Mouse (Mus musculus): ENCODE measurements at regions not wholly inside any gene's neighbourhood (a gene's known extent, or its start where the extent isn't known, plus 50 kb on each side); places are given as distances from the start of the nearest gene placed in this dataset.

DNA sequence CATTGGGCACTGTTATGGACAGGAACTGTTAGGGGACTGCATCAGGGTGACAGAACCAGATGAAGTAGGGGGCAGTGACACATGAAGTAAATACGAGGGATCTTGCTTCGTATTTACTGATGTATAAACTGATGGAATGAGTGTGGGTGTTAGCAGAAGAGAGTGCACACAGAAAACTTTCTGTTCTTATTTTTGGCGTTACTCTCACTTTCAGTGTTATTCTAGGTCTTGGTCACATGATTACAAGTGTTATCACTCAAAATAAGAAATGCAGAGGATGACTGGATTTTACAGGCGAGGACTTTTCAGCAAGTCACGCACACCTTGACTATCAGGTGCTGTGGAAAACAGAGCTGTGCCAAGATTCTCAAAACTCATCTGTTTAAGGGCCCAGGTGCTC, 185.6 kb upstream of the Arhgap24 start:
- ATAC-seq (ENCODE audit: extremely low read depth, insufficient number of reproducible peaks, low FRiP score, poor library complexity, severe bottlenecking) (no peak), DNase-seq (ENCODE audit: low spot score) (no peak)

DNA sequence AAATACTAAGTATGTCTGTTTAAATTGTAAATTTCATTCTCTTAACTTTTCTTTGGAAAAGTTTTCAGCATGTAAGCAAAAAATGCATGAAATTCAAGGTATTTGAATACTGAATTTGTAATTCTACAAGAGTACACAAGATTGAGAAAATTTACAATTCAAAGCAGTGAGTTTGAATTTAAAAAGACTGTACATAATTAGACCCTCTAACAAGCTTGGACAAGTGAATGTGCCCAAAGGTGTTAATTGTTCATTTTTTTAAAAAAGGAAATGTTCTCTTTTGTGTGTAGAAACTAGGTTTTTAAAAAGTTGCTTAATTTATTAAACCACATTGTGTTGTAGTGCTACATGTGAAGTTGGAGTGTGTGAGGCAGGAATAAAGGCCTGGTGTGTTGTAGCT, 174.9 kb upstream of the Arhgap24 start:
- TF ChIP-seq TAL1 (conservative IDR thresholded peaks at IDR 0.05; ENCODE audit: low read depth, low read length) (no peak), CTCF (IDR thresholded peaks at IDR 0.05; ENCODE audit: low read depth, low read length) (no peak), POLR2AphosphoS5 (IDR thresholded peaks at IDR 0.05; ENCODE audit: insufficient replicate concordance, low read depth, low read length) (no peak), GATA2 (IDR thresholded peaks at IDR 0.05; ENCODE audit: borderline replicate concordance, low read depth, low read length) (no peak), GATA1 (IDR thresholded peaks at IDR 0.05; ENCODE audit: borderline replicate concordance, low read length) (no peak)
- Histone ChIP-seq H3K9me3 (replicated peaks) (peaks cover 9% of the 10 kb centered on the region), H3K4me3 (ENCODE audit: low read depth, low read length) (no peak overlapping the region), H3K27me3 (ENCODE audit: insufficient read depth, low read length) (no peaks in the 10 kb centered on the region), H3K36me3 (replicated peaks) (no peaks in the 10 kb centered on the region), H3K4me1 (ENCODE audit: insufficient read depth, low read depth, low read length) (no peaks in the 10 kb centered on the region)
- DNase-seq (ENCODE audit: low spot score) (no peak), ATAC-seq (ENCODE audit: extremely low read depth, insufficient number of reproducible peaks, low FRiP score, poor library complexity, severe bottlenecking) (no peak)

More for the DNA sequence above, 185.6 kb upstream of the Arhgap24 start:
- H3K4me3 ChIP-seq (ENCODE audit: low read depth, low read length): no peak overlapping the region
- H3K4me1 ChIP-seq (ENCODE audit: insufficient read depth, low read depth, low read length): no peaks in the 10 kb centered on the region
- no peak for TF ChIP-seq GATA2 (IDR thresholded peaks at IDR 0.05; ENCODE audit: borderline replicate concordance, low read depth, low read length)
- no peak for TF ChIP-seq CTCF (IDR thresholded peaks at IDR 0.05; ENCODE audit: low read depth, low read length)
- no peak for TF ChIP-seq GATA1 (IDR thresholded peaks at IDR 0.05; ENCODE audit: borderline replicate concordance, low read length)
- TF ChIP-seq TAL1 (conservative IDR thresholded peaks at IDR 0.05; ENCODE audit: low read depth, low read length): no peak
- no peak for TF ChIP-seq POLR2AphosphoS5 (IDR thresholded peaks at IDR 0.05; ENCODE audit: insufficient replicate concordance, low read depth, low read length)
- no peaks in the 10 kb centered on the region for H3K36me3 ChIP-seq (replicated peaks)
- no peaks in the 10 kb centered on the region for H3K27me3 ChIP-seq (ENCODE audit: insufficient read depth, low read length)
- H3K9me3 ChIP-seq (replicated peaks): peaks cover 21% of the 10 kb centered on the region

DNA sequence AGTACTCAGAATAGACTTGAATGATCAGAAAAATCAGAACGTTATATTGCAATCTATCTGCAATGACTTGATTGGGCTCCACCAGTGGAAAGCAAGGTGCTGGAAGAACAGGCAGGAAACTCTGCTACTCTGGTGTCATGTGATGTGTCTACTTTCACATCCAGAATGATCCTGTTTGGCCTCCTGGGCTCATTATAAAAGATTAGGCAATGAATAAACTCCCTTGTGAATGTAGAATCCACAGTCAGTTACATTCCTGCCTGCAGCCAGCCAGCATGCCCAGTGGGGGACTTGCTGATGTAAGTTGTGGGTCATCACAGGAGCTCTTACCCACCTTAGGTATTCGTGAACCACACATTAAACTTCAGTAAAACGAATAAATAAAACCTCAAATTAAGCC, 174.5 kb upstream of the Arhgap24 start:
- H3K36me3 ChIP-seq (replicated peaks): no peaks in the 10 kb centered on the region
- H3K4me1 ChIP-seq (ENCODE audit: insufficient read depth, low read depth, low read length): no peaks in the 10 kb centered on the region
- ATAC-seq (ENCODE audit: extremely low read depth, insufficient number of reproducible peaks, low FRiP score, poor library complexity, severe bottlenecking): no peak
- H3K4me3 ChIP-seq (ENCODE audit: low read depth, low read length): no peak overlapping the region
- no peak for TF ChIP-seq POLR2AphosphoS5 (IDR thresholded peaks at IDR 0.05; ENCODE audit: insufficient replicate concordance, low read depth, low read length)
- no peak for TF ChIP-seq TAL1 (conservative IDR thresholded peaks at IDR 0.05; ENCODE audit: low read depth, low read length)
- H3K27me3 ChIP-seq (ENCODE audit: insufficient read depth, low read length): no peaks in the 10 kb centered on the region
- no peak for DNase-seq (ENCODE audit: low spot score)
- peaks cover 9% of the 10 kb centered on the region for H3K9me3 ChIP-seq (replicated peaks)

DNA sequence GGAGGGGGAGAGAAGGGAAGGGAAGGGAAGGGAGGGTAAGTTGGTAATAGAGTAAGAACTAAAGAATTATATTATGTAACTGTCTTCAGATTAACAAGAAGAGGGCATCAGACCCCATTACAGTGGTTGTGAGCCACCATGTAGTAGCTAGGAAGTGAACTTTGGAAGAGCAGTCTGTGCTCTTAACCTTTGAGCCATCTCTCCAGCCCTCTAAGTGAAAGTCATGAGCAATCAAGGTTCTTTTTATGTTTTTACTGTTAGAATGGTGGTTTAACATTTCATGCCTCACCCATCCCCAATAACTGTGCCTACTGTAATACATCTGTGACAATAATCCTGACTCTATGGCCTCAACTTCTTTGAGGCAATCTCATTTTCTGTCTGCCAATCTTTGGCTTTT, 169.6 kb upstream of the Arhgap24 start:
- H3K36me3 ChIP-seq (replicated peaks): no peaks in the 10 kb centered on the region
- H3K4me1 ChIP-seq (ENCODE audit: insufficient read depth, low read depth, low read length): no peaks in the 10 kb centered on the region
- TF ChIP-seq GATA1 (IDR thresholded peaks at IDR 0.05; ENCODE audit: borderline replicate concordance, low read length): no peak
- no peak for TF ChIP-seq CTCF (IDR thresholded peaks at IDR 0.05; ENCODE audit: low read depth, low read length)
- no peak for TF ChIP-seq TAL1 (conservative IDR thresholded peaks at IDR 0.05; ENCODE audit: low read depth, low read length)
- no peak for TF ChIP-seq GATA2 (IDR thresholded peaks at IDR 0.05; ENCODE audit: borderline replicate concordance, low read depth, low read length)
- no peak for TF ChIP-seq POLR2AphosphoS5 (IDR thresholded peaks at IDR 0.05; ENCODE audit: insufficient replicate concordance, low read depth, low read length)
- H3K27me3 ChIP-seq (ENCODE audit: insufficient read depth, low read length): no peaks in the 10 kb centered on the region
- ATAC-seq (ENCODE audit: extremely low read depth, insufficient number of reproducible peaks, low FRiP score, poor library complexity, severe bottlenecking): no peak
- no peak overlapping the region for H3K4me3 ChIP-seq (ENCODE audit: low read depth, low read length)
- peaks cover 8% of the 10 kb centered on the region for H3K9me3 ChIP-seq (replicated peaks)
- no peak for DNase-seq (ENCODE audit: low spot score)

DNA sequence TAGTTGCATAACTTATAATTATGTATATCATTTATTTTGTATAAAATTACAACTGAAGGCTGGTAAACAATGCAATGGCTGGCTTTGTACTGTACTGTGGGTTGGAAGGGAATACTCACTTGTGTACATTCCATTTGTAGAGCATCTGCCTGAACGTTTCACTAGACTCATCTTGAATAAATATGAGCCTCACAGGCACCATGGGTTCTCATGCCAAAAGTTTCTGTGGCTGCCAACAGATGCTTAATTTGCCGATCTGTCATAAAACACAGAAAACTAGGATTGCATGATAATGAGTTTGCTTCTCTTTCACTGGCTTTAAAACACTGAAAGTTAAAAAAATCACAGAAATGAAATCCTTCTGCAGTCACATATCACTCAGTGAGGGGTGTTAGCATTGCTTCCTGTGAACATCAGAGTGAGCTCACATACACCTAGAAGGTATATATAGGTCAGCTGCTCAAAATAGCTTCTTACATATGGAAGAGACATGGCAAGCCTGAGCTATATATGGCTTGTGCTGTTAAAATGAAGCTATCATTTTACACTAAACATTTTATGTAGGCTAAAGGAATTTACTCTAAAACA, 152.9 kb upstream of the Arhgap24 start:
- Histone ChIP-seq H3K27me3 (ENCODE audit: insufficient read depth, low read length) (no peaks in the 10 kb centered on the region), H3K9me3 (replicated peaks) (peaks cover 4% of the 10 kb centered on the region; the same call in 1 of the 2 replicates), H3K4me1 (ENCODE audit: insufficient read depth, low read depth, low read length) (no peaks in the 10 kb centered on the region), H3K4me3 (ENCODE audit: low read depth, low read length) (no peak overlapping the region), H3K36me3 (replicated peaks) (no peaks in the 10 kb centered on the region)
- DNase-seq (ENCODE audit: low spot score): no peak
- no peak for ATAC-seq (ENCODE audit: extremely low read depth, insufficient number of reproducible peaks, low FRiP score, poor library complexity, severe bottlenecking)
- no peak for TF ChIP-seq GATA1 (IDR thresholded peaks at IDR 0.05; ENCODE audit: borderline replicate concordance, low read length)
- TF ChIP-seq POLR2AphosphoS5 (IDR thresholded peaks at IDR 0.05; ENCODE audit: insufficient replicate concordance, low read depth, low read length): no peak
- no peak for TF ChIP-seq CTCF (IDR thresholded peaks at IDR 0.05; ENCODE audit: low read depth, low read length)
- no peak for TF ChIP-seq GATA2 (IDR thresholded peaks at IDR 0.05; ENCODE audit: borderline replicate concordance, low read depth, low read length)
- no peak for TF ChIP-seq TAL1 (conservative IDR thresholded peaks at IDR 0.05; ENCODE audit: low read depth, low read length)

DNA sequence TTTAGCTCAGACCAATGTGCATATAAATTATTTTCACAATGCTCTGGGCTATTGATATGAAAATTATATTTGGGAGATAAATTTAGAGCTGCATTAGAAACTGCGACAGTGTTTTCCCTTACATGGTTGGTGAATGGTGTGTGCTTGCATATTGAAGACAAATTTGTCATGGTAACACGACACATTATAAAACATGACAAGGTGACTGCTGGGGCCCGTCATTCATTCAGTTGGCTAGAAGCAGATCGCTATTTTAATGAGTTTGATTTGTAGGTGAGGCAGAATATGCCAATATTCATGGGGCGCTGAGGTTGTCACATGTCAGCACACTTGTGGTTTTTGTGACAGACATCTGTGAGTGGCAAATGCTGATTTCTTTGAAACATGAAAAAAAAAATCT, 147.3 kb upstream of the Arhgap24 start:
- Histone ChIP-seq H3K4me3 (ENCODE audit: low read depth, low read length) (no peak overlapping the region), H3K27me3 (ENCODE audit: insufficient read depth, low read length) (no peaks in the 10 kb centered on the region), H3K4me1 (ENCODE audit: insufficient read depth, low read depth, low read length) (no peaks in the 10 kb centered on the region), H3K36me3 (replicated peaks) (no peaks in the 10 kb centered on the region), H3K9me3 (replicated peaks) (peaks cover 6% of the 10 kb centered on the region)
- DNase-seq (ENCODE audit: low spot score) (no peak), ATAC-seq (ENCODE audit: extremely low read depth, insufficient number of reproducible peaks, low FRiP score, poor library complexity, severe bottlenecking) (no peak)
- TF ChIP-seq POLR2AphosphoS5 (IDR thresholded peaks at IDR 0.05; ENCODE audit: insufficient replicate concordance, low read depth, low read length) (no peak), CTCF (IDR thresholded peaks at IDR 0.05; ENCODE audit: low read depth, low read length) (no peak), TAL1 (conservative IDR thresholded peaks at IDR 0.05; ENCODE audit: low read depth, low read length) (no peak), GATA2 (IDR thresholded peaks at IDR 0.05; ENCODE audit: borderline replicate concordance, low read depth, low read length) (no peak), GATA1 (IDR thresholded peaks at IDR 0.05; ENCODE audit: borderline replicate concordance, low read length) (no peak)

Data from G1E (cell line).